Mouse (Mus musculus) hindbrain, embryonic 14.5 days (tissue): ENCODE data around the gene Atp5d. TPM values are rescaled to one million over a fixed set of nuclear protein-coding genes. Genes with fewer than 3 reads are reported as not detected.
A peak's percentile ranks its signal among the peaks of the same experiment; 100 is the strongest.

Experiments used
- ATAC-seq: fragments of 200-750 bp; cut with Nextera tagmentation; 2 replicates; pipeline ENCODE4 v1.8.0; 2017; ENCODE audit warnings: moderate number of reproducible peaks, mild to moderate bottlenecking, moderate TSS enrichment, moderate library complexity; ENCODE audit not compliant: low FRiP score
- DNase-seq: peaks from one replicate; pipeline ENCODE4 v3.0.0-alpha.2; 2015; ENCODE audit warnings: low spot score
- H3K27ac ChIP-seq: fragments of 300-500 bp; sonication (generic); 2 replicates; pipeline ENCODE4 v1.5.1; 2014; ENCODE audit warnings: mild to moderate bottlenecking, moderate library complexity
- H3K27me3 ChIP-seq: fragments of 300-500 bp; sonication (generic); 2 replicates; pipeline ENCODE4 v1.6.1; 2014; ENCODE audit warnings: mild to moderate bottlenecking, low read length, mixed read lengths; ENCODE audit not compliant: control insufficient read depth, insufficient read depth
- H3K36me3 ChIP-seq: fragments of 300-500 bp; sonication (generic); replicated peaks from 2 replicates; pipeline ENCODE4 v1.6.1; 2014; ENCODE audit not compliant: control insufficient read depth, insufficient read depth
- H3K4me1 ChIP-seq: fragments of 300-500 bp; sonication (generic); replicated peaks from 2 replicates; pipeline ENCODE4 v1.6.1; 2014; ENCODE audit warnings: antibody characterized with exemption, low read length, mixed read lengths; ENCODE audit not compliant: control insufficient read depth, insufficient read depth
- H3K4me2 ChIP-seq: fragments of 300-500 bp; sonication (generic); replicated peaks from 2 replicates; pipeline ENCODE4 v1.6.1; 2014; ENCODE audit warnings: mild to moderate bottlenecking, moderate library complexity
- H3K4me3 ChIP-seq: fragments of 300-500 bp; sonication (generic); replicated peaks from 2 replicates; pipeline ENCODE4 v1.5.1; 2014; ENCODE audit warnings: mild to moderate bottlenecking, low read length
- H3K9ac ChIP-seq: fragments of 300-500 bp; sonication (generic); 2 replicates; pipeline ENCODE4 v1.6.1; 2014
- H3K9me3 ChIP-seq: fragments of 300-500 bp; sonication (generic); 2 replicates; pipeline ENCODE4 v1.6.1; 2016; ENCODE audit warnings: low read length; ENCODE audit not compliant: control insufficient read depth
- WGBS: fragments of 180-500 bp; shearing (Covaris S2); extraction: QIAGEN DNeasy Blood & Tissue Kit; methylation state at CpG from one replicate; pipeline ENCODE4 v1.1.7; 2014; 5-methylcytosine and 5-hydroxymethylcytosine counted together
- polyA plus RNA-seq: library from polyadenylated mRNA; unstranded; fragments of >200 nt; fragmentation: Nextera tagmentation; extraction: Ambion mirVana; gene quantifications from 2 replicates; pipeline ENCODE4 v1.2.1, GENCODE M21; 2014

Atp5d gene
- polyA plus RNA-seq, 1 experiment from 2014 or later: 505 TPM

DNA sequence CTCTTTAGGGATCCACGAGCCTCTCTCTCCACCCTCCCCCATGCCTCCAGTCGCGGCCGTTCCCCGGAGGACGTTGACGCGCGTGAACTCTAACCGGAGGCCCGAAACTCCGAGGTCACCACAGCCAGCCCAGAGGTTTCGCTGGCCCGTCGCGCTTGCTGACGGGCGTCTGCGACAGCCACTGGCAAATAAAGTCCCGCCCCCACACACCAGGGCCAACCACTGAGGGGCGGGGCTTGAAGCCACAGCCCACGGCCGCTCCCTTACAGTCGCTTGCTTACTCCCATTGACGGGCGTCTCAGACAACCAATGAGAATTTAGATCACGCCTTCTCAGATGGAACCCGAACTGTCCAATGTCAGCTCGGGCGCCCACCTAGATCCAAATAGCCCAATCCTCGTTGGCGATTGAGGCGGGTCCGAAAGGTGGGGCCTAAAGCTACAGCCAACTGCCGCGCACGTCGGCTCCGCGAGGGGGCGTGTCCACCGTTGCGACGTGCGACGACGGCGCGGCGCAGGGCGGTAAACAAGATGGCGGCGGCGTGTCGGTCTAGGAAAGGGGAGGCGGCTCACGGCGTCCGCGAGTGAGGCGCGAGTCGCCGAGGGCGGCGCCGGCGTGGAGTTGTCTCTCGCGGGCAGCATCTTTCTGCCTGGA is 23.0 kb upstream of the Atp5d start, which contains the start of gene Stk11:
Gene Stk11, plus strand, starts transcription at position 514 of the 654 bp plus-strand sequence.
- H3K27me3 ChIP-seq: 0 out of 2 replicates have a peak, but pooled peaks cover 2% of the 10 kb centered on the region
- DNase-seq: peak; percentile 100
- peaks cover 30% of the 10 kb centered on the region for H3K4me1 ChIP-seq
- peak; percentile 98 for ATAC-seq
- peak within 1 kb of the TSS; percentile 87 for H3K4me3 ChIP-seq
- peak within 1 kb of the TSS; percentile 82 for H3K27ac ChIP-seq
- peak within 1 kb of the TSS; percentile 84 for H3K4me2 ChIP-seq
- under 1% methylated on average over 69 of the region's 70 CpGs for WGBS
- peaks cover 12% of the 10 kb centered on the region for H3K36me3 ChIP-seq
- H3K9me3 ChIP-seq: no peaks in the 10 kb centered on the region
- peak within 1 kb of the TSS; percentile 92 for H3K9ac ChIP-seq

DNA sequence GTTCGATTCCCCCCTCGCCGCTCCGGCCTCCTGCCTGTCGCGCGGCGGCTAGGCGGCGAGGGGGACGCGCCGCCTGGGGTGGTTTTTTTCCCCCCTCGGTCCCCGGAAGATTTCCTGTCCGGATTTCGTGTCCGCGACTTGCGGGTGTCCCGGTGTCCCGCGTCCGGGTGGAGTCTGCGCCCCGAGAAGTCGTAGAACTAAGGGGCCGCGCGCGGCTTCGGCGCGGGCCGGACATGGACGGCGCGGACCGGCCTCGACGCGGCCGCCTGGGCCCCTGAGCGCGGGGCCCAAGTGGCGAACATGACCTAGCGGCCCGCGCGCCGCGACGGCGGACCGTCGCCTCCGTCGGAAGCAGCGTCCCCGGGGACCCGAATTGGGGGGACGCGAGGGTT is 22.5 kb upstream of the Atp5d start:
- DNase-seq: no peak
- Histone ChIP-seq H3K9ac (peak overlapping the region; percentile 92), H3K9me3 (no peaks in the 10 kb centered on the region), H3K4me1 (peaks cover 30% of the 10 kb centered on the region), H3K4me3 (peak overlapping the region; percentile 87), H3K36me3 (peaks cover 17% of the 10 kb centered on the region), H3K27ac (peak overlapping the region; percentile 82), H3K27me3 (no peaks in the 10 kb centered on the region), H3K4me2 (peak overlapping the region; percentile 84)
- ATAC-seq: no peak
- under 1% methylated on average over 52 of the region's 63 CpGs for WGBS

DNA sequence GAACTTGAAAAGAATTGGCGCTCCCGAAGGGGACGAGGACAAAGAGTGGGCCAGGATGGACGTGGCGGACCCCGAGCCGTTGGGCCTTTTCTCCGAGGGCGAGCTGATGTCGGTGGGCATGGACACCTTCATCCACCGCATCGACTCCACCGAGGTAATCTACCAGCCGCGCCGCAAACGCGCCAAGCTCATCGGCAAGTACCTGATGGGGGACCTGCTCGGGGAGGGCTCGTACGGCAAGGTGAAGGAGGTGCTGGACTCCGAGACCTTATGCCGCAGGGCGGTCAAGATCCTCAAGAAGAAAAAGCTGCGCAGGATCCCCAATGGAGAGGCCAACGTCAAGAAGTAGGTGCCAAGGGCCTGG is 21.9 kb upstream of the Atp5d start:
- peak overlapping the region; percentile 84 for H3K4me2 ChIP-seq
- peaks cover 30% of the 10 kb centered on the region for H3K4me1 ChIP-seq
- WGBS: 2% methylated on average over 27 of the region's 27 CpGs
- no peaks in the 10 kb centered on the region for H3K9me3 ChIP-seq
- peak overlapping the region; percentile 20; the same call in 1 of the 2 replicates for H3K27ac ChIP-seq
- ATAC-seq (no peak), DNase-seq (no peak)
- H3K27me3 ChIP-seq: no peaks in the 10 kb centered on the region
- peak overlapping the region; percentile 87 for H3K4me3 ChIP-seq
- peaks cover 18% of the 10 kb centered on the region for H3K36me3 ChIP-seq
- peak overlapping the region; percentile 92 for H3K9ac ChIP-seq

DNA sequence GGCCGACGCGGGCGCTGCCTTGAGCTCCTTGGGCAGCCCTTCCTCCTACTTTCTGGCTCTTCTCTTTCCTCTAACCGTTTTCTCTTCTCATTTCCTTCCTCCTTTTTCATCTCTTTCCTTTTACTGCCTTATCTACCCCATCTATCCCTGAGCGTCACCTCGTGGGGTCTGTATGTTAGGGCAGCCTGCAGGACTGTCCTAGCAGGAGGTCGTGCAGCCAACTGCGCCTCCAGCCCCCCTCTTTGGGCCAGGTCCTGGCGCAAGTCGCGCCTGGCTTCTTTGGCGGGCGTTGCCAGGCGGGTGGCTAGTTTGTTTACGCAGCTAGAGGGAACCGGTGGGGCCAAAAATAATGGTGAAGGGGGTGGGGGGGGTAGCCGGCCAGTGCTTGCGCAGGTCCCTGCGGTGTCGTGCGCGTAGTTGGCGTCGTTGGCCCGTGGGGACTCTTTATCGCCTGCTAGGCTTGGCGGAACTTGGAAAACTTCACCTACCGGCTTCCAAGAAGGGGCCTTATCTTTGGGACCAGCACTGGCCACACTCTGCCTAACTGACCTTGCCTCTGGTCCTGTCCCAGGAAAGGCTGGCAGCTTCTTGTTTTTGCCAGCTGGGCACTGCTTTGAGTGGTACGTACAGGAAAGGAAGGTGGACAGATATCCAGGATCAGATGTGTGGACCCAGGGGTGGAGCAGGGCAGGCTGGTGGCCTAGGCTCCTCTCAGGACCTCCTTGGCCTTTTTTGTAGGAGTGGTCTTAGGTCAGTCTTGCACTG is 21.3 kb upstream of the Atp5d start:
- Histone ChIP-seq H3K4me3 (peak overlapping the region; percentile 87), H3K9ac (peak overlapping the region; percentile 92), H3K36me3 (peaks cover 18% of the 10 kb centered on the region), H3K27me3 (no peaks in the 10 kb centered on the region), H3K4me2 (peak overlapping the region; percentile 84), H3K4me1 (peaks cover 30% of the 10 kb centered on the region), H3K27ac (0 out of 2 replicates have a peak overlapping the region, but pooled peaks have one; percentile 20), H3K9me3 (no peaks in the 10 kb centered on the region)
- ATAC-seq: no peak
- no peak for DNase-seq
- WGBS: 4% methylated on average over 30 of the region's 30 CpGs

DNA sequence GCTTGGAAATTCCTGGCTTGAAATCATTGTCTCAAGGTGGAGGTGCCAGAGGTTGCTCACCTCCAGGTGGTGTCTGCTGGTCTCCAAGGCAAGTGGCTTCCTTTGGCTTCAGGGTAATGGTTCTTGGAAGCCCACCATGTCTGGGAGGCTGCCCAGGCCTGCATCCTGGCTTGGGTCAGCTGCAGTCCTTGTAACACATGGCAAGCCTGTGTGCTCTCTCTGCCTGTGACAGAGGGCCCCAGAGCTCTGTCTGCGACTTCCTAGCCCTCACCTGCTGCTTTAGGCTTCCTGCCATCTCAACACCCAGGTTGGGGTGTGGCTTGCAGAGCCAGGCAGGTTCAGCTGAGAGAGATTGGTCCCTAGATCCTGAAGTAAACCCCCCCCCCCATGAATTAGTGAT is 20.7 kb upstream of the Atp5d start:
- H3K9ac ChIP-seq: peak overlapping the region; percentile 92
- peak overlapping the region; percentile 87 for H3K4me3 ChIP-seq
- peaks cover 18% of the 10 kb centered on the region for H3K36me3 ChIP-seq
- no peak overlapping the region for H3K27ac ChIP-seq
- H3K9me3 ChIP-seq: no peaks in the 10 kb centered on the region
- H3K27me3 ChIP-seq: no peaks in the 10 kb centered on the region
- peaks cover 30% of the 10 kb centered on the region for H3K4me1 ChIP-seq
- peak overlapping the region; percentile 84 for H3K4me2 ChIP-seq
- 46% methylated on average over 1 of the region's 1 CpGs for WGBS
- ATAC-seq (no peak), DNase-seq (no peak)

DNA sequence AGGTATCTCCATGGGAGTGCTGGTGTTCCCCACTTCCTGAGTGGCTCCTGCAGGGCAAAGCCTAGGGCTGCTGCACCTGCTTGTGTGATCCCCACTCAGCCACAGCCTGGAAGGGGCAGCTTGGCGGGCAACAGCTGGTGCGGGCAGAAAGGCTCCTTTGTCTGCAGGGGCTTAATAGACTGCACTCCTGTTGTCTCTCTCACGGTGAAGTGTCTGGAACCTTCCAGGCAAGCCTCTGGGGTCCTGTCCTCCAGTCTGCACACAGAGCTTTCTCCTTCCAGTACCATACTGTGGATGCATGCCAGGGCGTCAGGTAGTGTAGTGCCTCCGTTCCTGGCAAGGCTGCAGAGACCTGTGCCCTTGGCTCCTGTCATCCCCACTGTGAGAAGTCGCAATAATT is 19.9 kb upstream of the Atp5d start:
- ATAC-seq: no peak
- H3K4me3 ChIP-seq: no peak overlapping the region; the same call in 1 of the 2 replicates

DNA sequence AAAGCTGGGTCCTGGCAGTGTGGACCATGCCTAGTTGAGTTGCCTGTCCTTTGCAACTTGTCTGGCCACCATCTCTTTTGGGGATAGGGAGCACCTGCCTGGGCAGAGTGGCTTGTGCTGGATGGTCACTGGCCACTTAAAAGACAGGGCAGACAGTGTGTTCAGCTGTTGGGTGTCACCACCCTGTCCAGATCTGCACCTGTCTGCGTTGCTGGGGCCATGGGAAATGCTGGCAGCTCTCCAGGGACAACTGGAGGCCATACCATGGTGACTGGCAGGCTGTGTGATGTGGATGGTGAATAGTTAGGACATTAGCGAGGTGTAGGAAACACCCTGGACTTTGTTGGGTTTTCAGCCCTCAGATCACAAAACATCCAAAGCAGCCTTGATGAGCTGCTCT is 18.3 kb upstream of the Atp5d start:
- 85% methylated on average over 2 of the region's 2 CpGs for WGBS
- Histone ChIP-seq H3K4me2 (no peak overlapping the region), H3K27me3 (no peaks in the 10 kb centered on the region), H3K9ac (no peak overlapping the region), H3K36me3 (peaks cover 28% of the 10 kb centered on the region), H3K9me3 (no peaks in the 10 kb centered on the region), H3K4me1 (peaks cover 30% of the 10 kb centered on the region), H3K4me3 (no peak overlapping the region), H3K27ac (no peak overlapping the region)
- ATAC-seq (no peak), DNase-seq (no peak)

More for the DNA sequence above, 19.9 kb upstream of the Atp5d start:
- H3K36me3 ChIP-seq: peaks cover 18% of the 10 kb centered on the region
- H3K4me1 ChIP-seq: peaks cover 30% of the 10 kb centered on the region
- no peaks in the 10 kb centered on the region for H3K9me3 ChIP-seq
- no peaks in the 10 kb centered on the region for H3K27me3 ChIP-seq
- 43% methylated on average over 6 of the region's 6 CpGs for WGBS
- H3K9ac ChIP-seq: peak overlapping the region; percentile 92
- no peak overlapping the region; the same call in 1 of the 2 replicates for H3K27ac ChIP-seq
- peak overlapping the region; percentile 84 for H3K4me2 ChIP-seq
- no peak for DNase-seq

DNA sequence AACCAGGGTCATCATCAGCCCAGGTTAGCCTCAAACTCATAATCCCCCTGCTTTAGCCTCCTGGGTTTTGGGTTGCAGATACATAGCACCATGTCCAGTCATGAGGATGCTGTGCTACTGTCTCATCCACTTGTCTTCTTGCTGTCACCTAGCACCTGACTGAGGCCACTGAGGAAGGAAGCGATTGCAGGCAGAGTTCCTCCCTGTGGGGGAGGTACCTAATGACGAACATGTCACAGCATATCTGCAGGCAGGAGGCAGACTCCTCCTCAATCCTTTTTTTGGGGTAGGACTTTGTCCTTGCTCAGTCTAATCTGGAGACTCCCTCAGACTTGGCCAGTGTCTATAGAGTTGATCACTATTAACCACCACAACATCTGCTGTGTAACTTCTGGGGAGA is 16.8 kb upstream of the Atp5d start:
- H3K27me3 ChIP-seq: no peaks in the 10 kb centered on the region
- WGBS: 82% methylated on average over 2 of the region's 2 CpGs
- H3K36me3 ChIP-seq: peaks cover 43% of the 10 kb centered on the region
- no peak overlapping the region for H3K9ac ChIP-seq
- ATAC-seq (no peak), DNase-seq (no peak)
- peaks cover 28% of the 10 kb centered on the region for H3K4me1 ChIP-seq
- no peak overlapping the region for H3K4me2 ChIP-seq
- no peak overlapping the region for H3K4me3 ChIP-seq
- H3K9me3 ChIP-seq: no peaks in the 10 kb centered on the region
- no peak overlapping the region for H3K27ac ChIP-seq

DNA sequence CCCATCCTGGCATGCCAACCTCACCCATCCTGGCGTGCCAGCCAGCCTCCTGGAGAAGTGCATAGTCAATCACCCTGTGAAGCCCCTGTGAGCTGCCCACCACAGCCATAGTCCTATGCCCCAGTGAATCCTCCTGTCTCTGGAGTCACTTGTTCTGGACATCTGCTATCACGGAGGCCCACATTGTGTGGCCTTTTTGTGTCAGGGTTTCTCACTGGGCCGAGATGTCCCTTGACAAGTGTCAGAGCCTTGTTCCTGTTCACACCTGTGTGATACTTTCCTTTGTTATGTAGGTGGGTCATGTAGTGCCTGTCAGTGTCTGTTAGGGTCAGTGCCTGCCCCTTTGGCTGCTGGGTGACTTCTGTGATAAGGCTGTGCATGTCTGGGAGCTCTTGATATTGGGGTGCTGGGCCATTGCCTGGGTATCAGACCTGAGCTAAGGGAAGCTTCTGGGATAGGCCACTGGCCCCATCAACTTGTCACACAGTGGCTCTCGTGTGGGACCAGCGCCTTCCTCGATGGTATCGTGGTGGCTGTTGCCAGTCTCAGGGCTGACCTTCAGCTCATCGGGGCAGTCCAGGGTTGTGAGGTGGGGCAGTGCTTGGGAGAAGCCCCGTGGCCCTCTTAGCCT is 14.4 kb upstream of the Atp5d start:
- ATAC-seq (no peak), DNase-seq (no peak)
- no peak overlapping the region for H3K4me3 ChIP-seq
- no peak overlapping the region for H3K27ac ChIP-seq
- no peak overlapping the region for H3K9ac ChIP-seq
- peaks cover 62% of the 10 kb centered on the region for H3K36me3 ChIP-seq
- no peaks in the 10 kb centered on the region for H3K27me3 ChIP-seq
- no peaks in the 10 kb centered on the region for H3K9me3 ChIP-seq
- 95% methylated on average over 9 of the region's 9 CpGs for WGBS
- no peak overlapping the region for H3K4me2 ChIP-seq
- peaks cover 4% of the 10 kb centered on the region for H3K4me1 ChIP-seq
